Mouse (Mus musculus): ENCODE measurements around the gene Mitf. TPM values are rescaled to one million over a fixed set of nuclear protein-coding genes. Genes with fewer than 3 reads are reported as not detected.

The Mitf gene
- not detected in 2 replicates for polyA plus RNA-seq (2012; ENCODE audit: insufficient read depth, insufficient read length, low replicate concordance, missing spikeins)

GRCm38 (mm10) chr6:97806781-97807743 is at the start of gene Mitf:
Mitf (plus strand) TSS chr6:97807052.
- WGBS = under 1% methylated on average over 51 of the region's 51 CpGs
- no peak within 1 kb of the TSS for H3K27ac ChIP-seq (ENCODE audit: insufficient read depth, low read depth, low read length)
- H3K4me1 ChIP-seq (ENCODE audit: control insufficient read depth, insufficient read depth, low read length) = peaks cover 5% of the 10 kb centered on the region; the same call in 1 of the 2 replicates

GRCm38 (mm10) chr6:97757361-97757760 is 49.5 kb upstream of the Mitf start:
- TF ChIP-seq POLR2A (IDR thresholded peaks at IDR 0.05; ENCODE audit: insufficient read depth, low read depth, low read length) = no peak
- no peak for TF ChIP-seq CTCF (IDR thresholded peaks at IDR 0.05; ENCODE audit: insufficient read depth, low read depth, low read length)
- no peak overlapping the region for H3K27ac ChIP-seq (ENCODE audit: insufficient read depth, low read depth, low read length)
- WGBS = 82% methylated on average over 2 of the region's 2 CpGs
- no peak overlapping the region for H3K4me3 ChIP-seq (ENCODE audit: insufficient read depth, low read depth, low read length)
- no peaks in the 10 kb centered on the region for H3K4me1 ChIP-seq (ENCODE audit: control insufficient read depth, insufficient read depth, low read length)

More at GRCm38 (mm10) chr6:97806781-97807743, at the start of gene Mitf:
- TF ChIP-seq POLR2A (IDR thresholded peaks at IDR 0.05; ENCODE audit: insufficient read depth, low read depth, low read length) (peak; percentile 40; the same call in 1 of the 2 replicates), CTCF (IDR thresholded peaks at IDR 0.05; ENCODE audit: insufficient read depth, low read depth, low read length) (0 out of 2 replicates have a peak, but pooled peaks have one; percentile 31)
- peak within 1 kb of the TSS; percentile 59 for H3K4me3 ChIP-seq (ENCODE audit: insufficient read depth, low read depth, low read length)

- TF ChIP-seq POLR2A (IDR thresholded peaks at IDR 0.05; ENCODE audit: insufficient read depth, low read depth, low read length) = no peak
- no peak for TF ChIP-seq CTCF (IDR thresholded peaks at IDR 0.05; ENCODE audit: insufficient read depth, low read depth, low read length)
- Histone ChIP-seq H3K27ac (ENCODE audit: insufficient read depth, low read depth, low read length) (no peak overlapping the region), H3K4me1 (ENCODE audit: control insufficient read depth, insufficient read depth, low read length) (no peaks in the 10 kb centered on the region), H3K4me3 (ENCODE audit: insufficient read depth, low read depth, low read length) (no peak overlapping the region)
- WGBS = 78% methylated on average over 4 of the region's 4 CpGs
Measured at GRCm38 (mm10) chr6:97758884-97759283, 48.0 kb upstream of the Mitf start.

- no peak overlapping the region for H3K27ac ChIP-seq (ENCODE audit: insufficient read depth, low read depth, low read length)
- WGBS = 17% methylated on average over 4 of the region's 4 CpGs
- TF ChIP-seq CTCF (IDR thresholded peaks at IDR 0.05; ENCODE audit: insufficient read depth, low read depth, low read length) = no peak
- TF ChIP-seq POLR2A (IDR thresholded peaks at IDR 0.05; ENCODE audit: insufficient read depth, low read depth, low read length) = no peak
- no peak overlapping the region for H3K4me3 ChIP-seq (ENCODE audit: insufficient read depth, low read depth, low read length)
- H3K4me1 ChIP-seq (ENCODE audit: control insufficient read depth, insufficient read depth, low read length) = no peaks in the 10 kb centered on the region
Measured at GRCm38 (mm10) chr6:97759301-97759700, 47.6 kb upstream of the Mitf start.

GRCm38 (mm10) chr6:97761326-97761725 is 45.5 kb upstream of the Mitf start:
- H3K27ac ChIP-seq (ENCODE audit: insufficient read depth, low read depth, low read length) = no peak overlapping the region
- H3K4me3 ChIP-seq (ENCODE audit: insufficient read depth, low read depth, low read length) = no peak overlapping the region
- 16% methylated on average over 4 of the region's 4 CpGs for WGBS
- peak; percentile 35; the same call in 1 of the 2 replicates for TF ChIP-seq CTCF (IDR thresholded peaks at IDR 0.05; ENCODE audit: insufficient read depth, low read depth, low read length)
- no peak for TF ChIP-seq POLR2A (IDR thresholded peaks at IDR 0.05; ENCODE audit: insufficient read depth, low read depth, low read length)
- no peaks in the 10 kb centered on the region for H3K4me1 ChIP-seq (ENCODE audit: control insufficient read depth, insufficient read depth, low read length)

GRCm38 (mm10) chr6:97763970-97764369 is 42.9 kb upstream of the Mitf start:
- no peak overlapping the region for H3K4me3 ChIP-seq (ENCODE audit: insufficient read depth, low read depth, low read length)
- no peak for TF ChIP-seq CTCF (IDR thresholded peaks at IDR 0.05; ENCODE audit: insufficient read depth, low read depth, low read length)
- no peak for TF ChIP-seq POLR2A (IDR thresholded peaks at IDR 0.05; ENCODE audit: insufficient read depth, low read depth, low read length)
- 20% methylated on average over 3 of the region's 3 CpGs for WGBS
- no peak overlapping the region for H3K27ac ChIP-seq (ENCODE audit: insufficient read depth, low read depth, low read length)
- H3K4me1 ChIP-seq (ENCODE audit: control insufficient read depth, insufficient read depth, low read length) = no peaks in the 10 kb centered on the region

GRCm38 (mm10) chr6:97767836-97768235 is 39.0 kb upstream of the Mitf start:
- H3K27ac ChIP-seq (ENCODE audit: insufficient read depth, low read depth, low read length) = no peak overlapping the region
- H3K4me3 ChIP-seq (ENCODE audit: insufficient read depth, low read depth, low read length) = no peak overlapping the region
- 85% methylated on average over 2 of the region's 2 CpGs for WGBS
- no peak for TF ChIP-seq CTCF (IDR thresholded peaks at IDR 0.05; ENCODE audit: insufficient read depth, low read depth, low read length)
- no peak for TF ChIP-seq POLR2A (IDR thresholded peaks at IDR 0.05; ENCODE audit: insufficient read depth, low read depth, low read length)
- H3K4me1 ChIP-seq (ENCODE audit: control insufficient read depth, insufficient read depth, low read length) = no peaks in the 10 kb centered on the region

- no peak for TF ChIP-seq POLR2A (IDR thresholded peaks at IDR 0.05; ENCODE audit: insufficient read depth, low read depth, low read length)
- no peak for TF ChIP-seq CTCF (IDR thresholded peaks at IDR 0.05; ENCODE audit: insufficient read depth, low read depth, low read length)
- no peak overlapping the region for H3K27ac ChIP-seq (ENCODE audit: insufficient read depth, low read depth, low read length)
- H3K4me1 ChIP-seq (ENCODE audit: control insufficient read depth, insufficient read depth, low read length) = no peaks in the 10 kb centered on the region
- H3K4me3 ChIP-seq (ENCODE audit: insufficient read depth, low read depth, low read length) = no peak overlapping the region
- 88% methylated on average over 7 of the region's 7 CpGs for WGBS
Measured at GRCm38 (mm10) chr6:97769549-97769948, 37.3 kb upstream of the Mitf start.

GRCm38 (mm10) chr6:97781316-97781715 is 25.5 kb upstream of the Mitf start:
- TF ChIP-seq POLR2A (IDR thresholded peaks at IDR 0.05; ENCODE audit: insufficient read depth, low read depth, low read length) (no peak), CTCF (IDR thresholded peaks at IDR 0.05; ENCODE audit: insufficient read depth, low read depth, low read length) (no peak)
- no peaks in the 10 kb centered on the region for H3K4me1 ChIP-seq (ENCODE audit: control insufficient read depth, insufficient read depth, low read length)
- H3K4me3 ChIP-seq (ENCODE audit: insufficient read depth, low read depth, low read length) = no peak overlapping the region
- H3K27ac ChIP-seq (ENCODE audit: insufficient read depth, low read depth, low read length) = no peak overlapping the region
- 93% methylated on average over 5 of the region's 5 CpGs for WGBS
